Comparison of ENCODE assay signal across 10 mouse cellular contexts in genomic region chr6:134932486-134933206, GRCm38 (mm10). TPM values are rescaled to one million over a fixed set of nuclear protein-coding genes. Genes with fewer than 3 reads are reported as not detected.
DNase-seq lines count a peak whose midpoint lies in the region; ATAC-seq lines count a peak whose summit lies in the region.
"Had no signal": no experiment of that assay in that cellular context is flagged by ENCODE, and none has a peak within 500 bp of the region (broad histone marks: within the 10 kb centered on the region; RNA-seq: fewer than 3 reads in every experiment).

No protein-coding gene starts in this region.

- no peak overlapping the region for H3K27ac ChIP-seq in embryonic facial prominence, embryonic 13.5 days
- H3K27ac ChIP-seq in embryonic facial prominence, embryonic 10.5 days (replicated peaks) = no peak overlapping the region
- H3K27ac ChIP-seq in kidney, embryonic 14.5 days (ENCODE audit: low read depth, low read length) = no peak overlapping the region

- H3K4me2 ChIP-seq in embryonic facial prominence, embryonic 13.5 days = peak overlapping the region; percentile 14
- H3K4me2 ChIP-seq in kidney, embryonic 14.5 days (replicated peaks; ENCODE audit: low read depth, low read length) = no peak overlapping the region

- peak overlapping the region; percentile 3; the same call in 1 of the 2 replicates for H3K4me3 ChIP-seq in embryonic facial prominence, embryonic 13.5 days
- no peak overlapping the region for H3K4me3 ChIP-seq in embryonic facial prominence, embryonic 10.5 days
- H3K4me3 ChIP-seq in kidney, embryonic 14.5 days (ENCODE audit: low read length) = no peak overlapping the region

- DNase-seq in embryonic facial prominence, embryonic 10.5 days (ENCODE audit: low spot score) = no peak
- DNase-seq in kidney, adult 9 months = peak; percentile 19
- DNase-seq in thymus, postnatal 14 days = peak; percentile 28
- no peak for DNase-seq in thymus, postnatal 4 days
- DNase-seq in urinary bladder, postnatal 10 days (ENCODE audit: low spot score) = no peak
- DNase-seq in cerebellum, adult 18-20 months = no peak
- DNase-seq: cerebellum, adult 11 months; lung, postnatal 4 days had no signal

- no peak overlapping the region; the same call in 1 of the 2 replicates for H3K9ac ChIP-seq in embryonic facial prominence, embryonic 13.5 days
- H3K9ac ChIP-seq in kidney, embryonic 14.5 days (ENCODE audit: low read depth, low read length) = no peak overlapping the region

- H3K27me3 ChIP-seq in embryonic facial prominence, embryonic 13.5 days = no peaks in the 10 kb centered on the region
- no peaks in the 10 kb centered on the region for H3K27me3 ChIP-seq in embryonic facial prominence, embryonic 10.5 days (replicated peaks; ENCODE audit: low read depth, poor library complexity, severe bottlenecking)
- no peaks in the 10 kb centered on the region for H3K27me3 ChIP-seq in kidney, embryonic 14.5 days (ENCODE audit: control insufficient read depth, insufficient read depth, low read length)

- no peaks in the 10 kb centered on the region for H3K36me3 ChIP-seq in embryonic facial prominence, embryonic 13.5 days
- no peaks in the 10 kb centered on the region; the same call in 1 of the 2 replicates for H3K36me3 ChIP-seq in embryonic facial prominence, embryonic 10.5 days (replicated peaks)
- H3K36me3 ChIP-seq in kidney, embryonic 14.5 days (ENCODE audit: control insufficient read depth, insufficient read depth, low read length) = no peaks in the 10 kb centered on the region; the same call in 1 of the 2 replicates

- H3K4me1 ChIP-seq in embryonic facial prominence, embryonic 13.5 days = peaks cover 31% of the 10 kb centered on the region
- peaks cover 28% of the 10 kb centered on the region for H3K4me1 ChIP-seq in embryonic facial prominence, embryonic 10.5 days
- peaks cover 12% of the 10 kb centered on the region; the same call in 1 of the 2 replicates for H3K4me1 ChIP-seq in kidney, embryonic 14.5 days (ENCODE audit: control insufficient read depth, insufficient read depth, low read length)

- WGBS in embryonic facial prominence, embryonic 13.5 days = 55% methylated on average over 12 of the region's 12 CpGs
- 77% methylated on average over 12 of the region's 12 CpGs for WGBS in embryonic facial prominence, embryonic 10.5 days
- 64% methylated on average over 12 of the region's 12 CpGs for WGBS in kidney, embryonic 14.5 days

- no peaks in the 10 kb centered on the region for H3K9me3 ChIP-seq in embryonic facial prominence, embryonic 13.5 days
- H3K9me3 ChIP-seq in embryonic facial prominence, embryonic 10.5 days = no peaks in the 10 kb centered on the region
- no peaks in the 10 kb centered on the region for H3K9me3 ChIP-seq in kidney, embryonic 14.5 days (ENCODE audit: control insufficient read depth, low read length)

- no peak for ATAC-seq in embryonic facial prominence, embryonic 13.5 days (ENCODE audit: insufficient number of reproducible peaks, insufficient read depth, low FRiP score, low TSS enrichment, low read depth)
- ATAC-seq in kidney, embryonic 14.5 days (ENCODE audit: low FRiP score, low TSS enrichment) = no peak

RNA-seq across cellular contexts. Expression of gene Cdkn1b, which starts 12.4 kb away (rescaled TPM):
- polyA plus RNA-seq in embryonic facial prominence, embryonic 13.5 days (2015; fragmentation: Nextera tagmentation; extraction: Ambion mirVana) = 18.9 and 24.4 TPM in 2 replicates
- 15.3 and 16.7 TPM in 2 replicates for polyA plus RNA-seq in embryonic facial prominence, embryonic 10.5 days (2016; fragmentation: Nextera tagmentation; extraction: Ambion mirVana)
- polyA plus RNA-seq in kidney, embryonic 14.5 days (2014; fragmentation: Nextera tagmentation; extraction: Ambion mirVana) = 14.5 and 15.3 TPM in 2 replicates

RNA-seq across cellular contexts. Expression of gene Gpr19, which starts 34.3 kb away (rescaled TPM):
- polyA plus RNA-seq in embryonic facial prominence, embryonic 13.5 days (2015; fragmentation: Nextera tagmentation; extraction: Ambion mirVana) = 9.1 TPM in 2 replicates
- 14.5 and 16.1 TPM in 2 replicates for polyA plus RNA-seq in embryonic facial prominence, embryonic 10.5 days (2016; fragmentation: Nextera tagmentation; extraction: Ambion mirVana)
- polyA plus RNA-seq in kidney, embryonic 14.5 days (2014; fragmentation: Nextera tagmentation; extraction: Ambion mirVana) = 12.1 and 13.1 TPM in 2 replicates

RNA-seq across cellular contexts. Expression of gene Apold1, which starts 48.9 kb away (rescaled TPM):
- 3.8 and 4.2 TPM in 2 replicates for polyA plus RNA-seq in embryonic facial prominence, embryonic 13.5 days (2015; fragmentation: Nextera tagmentation; extraction: Ambion mirVana)
- 2.6 and 2.7 TPM in 2 replicates for polyA plus RNA-seq in embryonic facial prominence, embryonic 10.5 days (2016; fragmentation: Nextera tagmentation; extraction: Ambion mirVana)
- polyA plus RNA-seq in kidney, embryonic 14.5 days (2014; fragmentation: Nextera tagmentation; extraction: Ambion mirVana) = 4.4 and 4.6 TPM in 2 replicates

Comparison
In these comparisons a context has a peak if more than half of its experiments do, and no peak if none do; other contexts are left out.
1. DNase-seq: peak in kidney, adult 9 months (single experiment) and thymus, postnatal 14 days (single experiment); none in embryonic facial prominence, embryonic 10.5 days (single experiment), thymus, postnatal 4 days (single experiment), urinary bladder, postnatal 10 days (single experiment) and cerebellum, adult 18-20 months (0 of 2).